Mouse (Mus musculus): ENCODE data around the gene Gpr174.
"Not testable (repeated sequence)": the region's sequence is repeated elsewhere in the genome, so short reads cannot be mapped to it uniquely, and the experiment has no call there.

Gene Gpr174

GRCm38 (mm10) chrX:107255486-107256227, at the start of gene Gpr174:
TSS of gene Gpr174 (plus strand) at chrX:107255878.
- DNase-seq (ENCODE audit: low spot score in 2 of 2) = no peak

DNA sequence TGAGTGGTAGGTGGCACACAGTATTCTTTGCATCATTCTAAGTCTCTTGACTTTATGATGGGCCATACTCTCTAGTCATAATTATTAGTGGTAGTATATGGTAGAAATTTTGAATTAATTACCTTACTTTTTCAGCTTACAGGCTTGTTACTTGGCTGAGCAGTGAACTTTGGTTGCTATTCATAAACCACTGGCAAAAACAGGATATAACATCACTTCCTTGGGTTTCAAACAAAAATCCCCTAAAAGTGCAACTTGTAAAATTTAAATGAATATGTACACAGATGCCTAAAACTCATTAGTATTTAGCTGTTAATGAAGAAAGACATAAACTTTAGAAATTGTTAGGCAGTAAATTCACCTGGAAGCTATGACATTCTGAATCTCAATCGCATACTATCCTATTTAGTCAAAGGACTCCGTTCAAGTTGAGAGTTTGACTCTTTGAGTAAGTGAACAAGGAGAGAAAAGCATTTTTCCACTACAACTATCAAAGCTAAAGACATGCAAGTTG, 38.0 kb upstream of the Gpr174 start:
- no peak for DNase-seq (ENCODE audit: low spot score in 2 of 2)

GRCm38 (mm10) chrX:107224846-107225245, 30.8 kb upstream of the Gpr174 start:
- DNase-seq (ENCODE audit: low spot score in 2 of 2) = no peak

DNA sequence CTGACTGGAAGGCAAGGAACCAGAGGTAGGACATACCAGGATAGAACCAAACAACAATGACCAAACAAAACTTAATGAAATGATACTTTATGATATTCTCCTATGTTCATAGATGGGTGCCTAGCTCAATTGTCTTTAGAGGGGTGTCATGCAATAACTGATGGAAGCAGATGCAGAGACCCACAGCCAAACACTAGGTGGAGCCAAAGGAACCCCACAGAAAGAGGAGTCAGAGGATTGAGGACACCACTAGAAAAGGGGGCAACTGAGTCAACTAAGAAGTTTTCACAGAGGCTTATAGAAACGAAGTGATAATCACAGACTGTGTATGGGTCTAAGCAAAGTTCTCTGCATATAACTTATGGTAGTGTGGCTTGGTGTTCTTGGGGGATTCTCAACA, 24.5 kb upstream of the Gpr174 start:
- peak; percentile 15 to 17 for DNase-seq (ENCODE audit: low spot score in 2 of 2)

GRCm38 (mm10) chrX:107234655-107235054, 21.0 kb upstream of the Gpr174 start:
- DNase-seq (ENCODE audit: low spot score in 2 of 2) = no peak

DNA sequence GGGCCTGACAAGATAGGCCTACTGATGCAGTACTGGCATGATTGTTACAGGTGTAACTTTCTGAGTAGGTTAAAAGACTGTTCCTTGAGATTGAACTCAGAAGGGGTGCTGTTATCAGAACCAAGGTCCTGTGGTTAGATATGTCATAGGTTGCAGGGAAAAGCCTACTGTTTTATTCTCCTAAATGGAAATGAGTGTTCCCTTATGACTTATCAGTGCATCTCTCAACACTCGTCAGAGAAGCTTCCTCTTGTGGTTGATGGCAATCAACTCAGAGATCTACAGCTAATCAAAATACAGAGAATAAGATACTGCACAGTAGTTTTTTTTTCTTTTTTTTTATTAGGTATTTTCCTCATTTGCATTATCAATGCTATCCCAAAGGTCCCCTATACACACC, 19.2 kb upstream of the Gpr174 start:
- DNase-seq (ENCODE audit: low spot score in 2 of 2) = no peak

DNA sequence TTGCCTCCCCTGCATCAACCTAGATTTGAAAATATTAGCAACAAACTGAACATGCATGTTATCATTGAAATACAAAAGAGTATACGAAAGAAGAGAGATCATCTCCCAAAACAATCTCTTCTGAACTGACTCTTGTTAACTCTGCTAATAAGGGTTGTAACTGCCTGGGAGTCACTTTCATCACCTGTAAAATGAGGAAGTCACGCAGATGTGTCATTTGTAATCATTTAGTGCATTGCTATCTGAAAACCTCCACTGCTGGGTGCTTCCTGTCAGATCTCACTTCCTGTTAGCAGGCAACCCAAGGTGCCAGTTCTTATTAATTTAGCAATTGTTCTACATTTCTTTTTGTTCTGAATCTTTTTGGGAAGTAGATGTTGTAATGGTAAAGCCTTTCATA, 5.3 kb upstream of the Gpr174 start:
- peak in 1 of 2 experiments; percentile 10 for DNase-seq (ENCODE audit: low spot score in 2 of 2)

GRCm38 (mm10) chrX:107264619-107265018, 8.9 kb downstream of the Gpr174 start:
- DNase-seq (ENCODE audit: low spot score in 2 of 2) = no peak

DNA sequence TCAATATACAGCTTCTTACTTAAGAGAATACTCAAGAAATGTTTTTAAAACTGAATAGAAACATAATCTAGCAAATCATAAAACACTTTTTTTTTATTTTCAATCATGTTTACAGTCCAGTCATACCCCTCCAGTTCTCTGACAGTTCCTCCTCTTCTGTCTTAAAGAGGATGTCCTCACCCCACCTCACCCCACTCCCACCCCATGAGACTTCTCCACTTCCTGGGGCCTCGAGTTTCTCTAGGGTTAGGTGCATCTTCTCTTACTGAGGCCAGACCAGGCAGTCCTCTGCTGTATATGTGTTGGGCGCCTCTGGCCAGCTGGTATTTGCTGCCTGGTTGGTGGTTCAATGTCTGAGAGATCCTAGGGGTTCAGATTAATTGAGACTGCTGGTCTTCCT, 21.9 kb downstream of the Gpr174 start:
- DNase-seq (ENCODE audit: low spot score in 2 of 2) = no peak

GRCm38 (mm10) chrX:107284211-107284610, 28.5 kb downstream of the Gpr174 start:
- no peak for DNase-seq (ENCODE audit: low spot score in 2 of 2)

DNA sequence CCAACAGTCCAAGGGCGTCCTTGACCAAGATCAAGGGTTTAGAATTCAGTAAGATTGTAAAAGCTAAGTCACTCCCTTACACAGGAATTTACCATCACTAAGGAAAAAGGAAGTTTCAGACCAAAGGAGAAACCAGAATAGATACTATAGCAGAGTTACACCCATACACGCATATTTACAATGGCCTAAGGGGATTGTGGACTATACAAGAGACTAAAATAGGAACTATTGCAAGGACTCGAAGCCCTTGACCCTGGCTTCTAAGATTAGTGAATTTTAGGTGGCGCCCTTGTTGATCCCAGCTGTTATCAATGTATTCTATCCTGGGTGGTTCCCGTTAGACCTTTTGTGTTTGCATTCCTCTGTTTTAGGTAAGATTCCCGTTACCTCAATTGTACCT, 42.2 kb downstream of the Gpr174 start:
- not testable (repeated sequence) for DNase-seq (ENCODE audit: low spot score in 2 of 2)

DNA sequence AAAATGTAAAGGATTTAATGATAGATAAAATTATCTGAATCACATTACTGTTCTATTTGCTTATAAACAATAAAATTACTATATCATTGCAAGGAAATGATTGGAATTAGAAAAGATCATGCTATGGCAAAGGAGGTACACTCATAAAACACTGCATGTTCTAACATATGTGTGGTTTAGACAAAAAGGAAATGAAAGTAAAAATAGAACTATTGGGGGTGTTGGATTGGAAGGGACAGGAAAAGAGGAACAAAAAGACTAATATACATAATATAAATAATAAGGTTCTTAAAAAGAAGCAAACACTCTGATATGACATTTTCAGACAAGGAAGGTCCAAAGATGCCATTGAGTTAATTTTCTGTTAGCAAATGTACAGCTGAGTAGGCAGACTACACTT, 43.1 kb downstream of the Gpr174 start:
- DNase-seq (ENCODE audit: low spot score in 2 of 2) = no peak

GRCm38 (mm10) chrX:107306492-107306891, 50.8 kb downstream of the Gpr174 start:
- no peak for DNase-seq (ENCODE audit: low spot score in 2 of 2)

- no peak for DNase-seq (ENCODE audit: low spot score in 2 of 2)
These were observed 56.9 kb downstream of the Gpr174 start for GRCm38 (mm10) chrX:107312533-107312932.

DNA sequence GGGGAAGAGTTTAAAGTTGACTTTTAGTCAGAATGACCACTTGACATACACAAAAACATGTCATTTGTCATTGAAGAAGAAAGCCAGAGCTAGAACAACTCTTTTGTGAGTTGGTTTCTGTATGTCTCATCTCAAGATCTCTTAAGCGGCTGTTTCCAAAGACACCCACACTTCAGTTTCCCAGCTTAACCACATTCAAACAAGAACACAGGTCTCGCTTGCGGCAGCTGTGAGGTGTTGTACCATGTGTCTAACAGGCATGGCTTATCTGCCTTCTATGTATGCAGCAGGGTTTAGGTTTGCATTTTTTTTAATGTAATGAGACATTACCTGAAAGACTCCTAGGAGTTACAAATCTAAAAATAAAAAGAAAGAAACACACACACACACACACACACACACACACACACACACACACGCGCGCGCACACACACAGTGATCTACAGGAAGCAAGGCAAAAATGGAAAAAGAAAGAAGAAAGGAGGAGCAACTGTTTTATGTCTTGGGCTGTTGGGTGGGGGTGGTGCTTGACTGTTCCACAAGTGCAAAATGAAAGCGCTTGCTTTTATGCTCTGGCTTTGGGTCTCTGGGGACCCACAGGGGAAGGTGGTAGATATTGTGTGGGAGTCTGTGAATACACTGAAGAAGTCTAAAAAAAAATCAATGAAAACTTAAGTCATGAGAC, 70.2 kb downstream of the Gpr174 start:
- peak; percentile 39 to 57 for DNase-seq (ENCODE audit: low spot score in 2 of 2)

DNA sequence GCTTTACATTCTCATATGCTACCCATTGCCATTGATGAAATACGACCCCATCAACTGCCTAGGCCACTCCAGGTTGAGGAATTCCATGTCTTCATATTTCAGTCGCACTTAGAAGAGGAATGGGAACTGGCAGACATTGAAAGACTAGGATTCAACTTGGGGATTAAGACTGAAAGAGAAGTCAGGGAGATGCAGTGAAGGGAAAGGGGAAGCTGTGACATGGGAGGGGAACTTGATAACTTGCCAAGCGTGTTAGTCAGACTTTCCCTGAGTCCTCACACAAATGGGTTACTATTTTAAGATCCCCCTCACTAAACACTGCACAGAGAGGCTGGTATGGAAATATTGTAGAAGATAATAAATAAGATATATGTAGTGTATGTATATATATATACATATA, 74.2 kb downstream of the Gpr174 start:
- no peak for DNase-seq (ENCODE audit: low spot score in 2 of 2)

GRCm38 (mm10) chrX:107336609-107337008, 80.9 kb downstream of the Gpr174 start:
- no peak for DNase-seq (ENCODE audit: low spot score in 2 of 2)

GRCm38 (mm10) chrX:107341980-107342379, 86.3 kb downstream of the Gpr174 start:
- DNase-seq (ENCODE audit: low spot score in 2 of 2) = peak; percentile 40 to 53
